Mouse (Mus musculus): ENCODE results near the gene Wbp4.

DNA sequence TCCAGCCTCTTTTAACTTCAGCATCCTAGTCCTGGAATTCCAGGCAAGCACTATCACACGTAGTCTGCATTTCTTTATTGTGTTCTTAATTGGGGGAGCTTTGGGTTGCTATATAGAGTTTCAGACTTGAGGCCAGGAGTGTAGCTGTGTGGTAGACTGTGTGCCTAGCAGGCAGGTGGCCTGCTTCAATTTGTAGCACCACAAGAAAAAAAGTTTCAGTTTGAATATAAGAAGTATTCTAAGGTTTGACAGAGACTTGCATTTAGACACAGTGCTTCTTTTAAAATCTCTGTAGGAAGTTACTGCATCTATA lies 38.3 kb upstream of the Wbp4 start:
- no peak for TF ChIP-seq CTCF (IDR thresholded peaks at IDR 0.05; ENCODE audit: low read depth, low read length)
- no peak for TF ChIP-seq POLR2A (IDR thresholded peaks at IDR 0.05; ENCODE audit: insufficient read depth, low read length)

Data from ES-Bruce4 (cell line).